14 mouse cellular contexts compared by ENCODE assay signal in genomic region chr8:91901525-91902281, GRCm38 (mm10).
DNase-seq lines count a peak whose midpoint lies in the region; ATAC-seq and TF ChIP-seq lines count a peak whose summit lies in the region.
"Had no signal": no experiment of that assay in that cellular context is flagged by ENCODE, and none has a peak within 500 bp of the region (broad histone marks: within the 10 kb centered on the region; RNA-seq: fewer than 3 reads in every experiment).

No protein-coding gene starts in this region.

- TF ChIP-seq CTCF in cerebellum, adult 2 months (IDR thresholded peaks at IDR 0.05; ENCODE audit: borderline replicate concordance, insufficient read depth, low read depth, low read length), result no peak
- TF ChIP-seq CTCF in lung, postnatal 0 days (IDR thresholded peaks at IDR 0.05), result no peak

- H3K79me2 ChIP-seq in myocyte (ENCODE audit: control insufficient read depth, insufficient read depth), result no peaks in the 10 kb centered on the region

- intact Hi-C loops in gastrocnemius, postnatal 36 days (cut with DNase I), result no loop called here

- no peak overlapping the region for H3K4me3 ChIP-seq in cerebellum, adult 2 months (replicated peaks; ENCODE audit: insufficient read depth, low read depth, low read length)
- no peak overlapping the region for H3K4me3 ChIP-seq in lung, postnatal 0 days (ENCODE audit: low read depth, low read length)
- no peak overlapping the region for H3K4me3 ChIP-seq in myocyte
- H3K4me3 ChIP-seq: embryonic facial prominence, embryonic 15.5 days; layer of hippocampus, adult 2 months had no signal

- H3K27ac ChIP-seq in cerebellum, adult 2 months (ENCODE audit: insufficient read depth, low read length), result no peak overlapping the region
- H3K27ac ChIP-seq in lung, postnatal 0 days (ENCODE audit: low read length), result no peak overlapping the region
- H3K27ac ChIP-seq: embryonic facial prominence, embryonic 15.5 days; layer of hippocampus, adult 2 months had no signal

- H3K36me3 ChIP-seq in lung, postnatal 0 days (ENCODE audit: insufficient read depth, low read length), result no peaks in the 10 kb centered on the region
- H3K36me3 ChIP-seq in myocyte (ENCODE audit: control insufficient read depth, insufficient read depth), result no peaks in the 10 kb centered on the region
- H3K36me3 ChIP-seq: embryonic facial prominence, embryonic 15.5 days had no signal

- TF ChIP-seq EP300 in lung, postnatal 0 days (IDR thresholded peaks at IDR 0.05), result peak; percentile 22; the same call in 1 of the 2 replicates

- no peaks in the 10 kb centered on the region for H3K27me3 ChIP-seq in cerebellum, adult 2 months (ENCODE audit: control insufficient read depth, insufficient read depth, low read length)
- H3K27me3 ChIP-seq in lung, postnatal 0 days (replicated peaks; ENCODE audit: insufficient read depth, low read length), result no peaks in the 10 kb centered on the region
- H3K27me3 ChIP-seq in myocyte (ENCODE audit: control insufficient read depth, insufficient read depth, insufficient read length), result no peaks in the 10 kb centered on the region
- H3K27me3 ChIP-seq: embryonic facial prominence, embryonic 15.5 days had no signal

- no peak overlapping the region for H3ac ChIP-seq in myocyte (ENCODE audit: control insufficient read depth, insufficient read length)

- no peak overlapping the region for H3K4me2 ChIP-seq in lung, postnatal 0 days (replicated peaks; ENCODE audit: low read depth, low read length)
- peak overlapping the region; percentile 45 for H3K4me2 ChIP-seq in myocyte (ENCODE audit: low read depth)
- H3K4me2 ChIP-seq: embryonic facial prominence, embryonic 15.5 days had no signal

- peak; percentile 21 to 29 for DNase-seq in cerebellum, adult 2 months
- no peak for DNase-seq in lung, postnatal 0 days (ENCODE audit: low spot score)
- no peak for DNase-seq in lung, postnatal 36 days
- peak; percentile 55 to 70 for DNase-seq in gastrocnemius, postnatal 36 days
- DNase-seq in right cerebral cortex, postnatal 36 days (ENCODE audit: low spot score in 2 of 2), result no peak
- no peak for DNase-seq in layer of hippocampus, adult 9-10 months (ENCODE audit: low spot score)
- DNase-seq: adrenal gland, postnatal 25 days; kidney, adult 9 months; liver, postnatal 0 days had no signal

- 22% methylated on average over 10 of the region's 10 CpGs for WGBS in cerebellum, adult 2 months
- 64% methylated on average over 10 of the region's 10 CpGs for WGBS in lung, postnatal 0 days

- TF ChIP-seq POLR2A in cerebellum, adult 2 months (IDR thresholded peaks at IDR 0.05; ENCODE audit: borderline replicate concordance, insufficient read depth, low read length), result no peak
- TF ChIP-seq POLR2A in myocyte (IDR thresholded peaks at IDR 0.05; ENCODE audit: insufficient read length, low read depth), result no peak

- no peaks in the 10 kb centered on the region for H3K4me1 ChIP-seq in cerebellum, adult 2 months (ENCODE audit: control insufficient read depth, insufficient read depth, low read length)
- H3K4me1 ChIP-seq in lung, postnatal 0 days (ENCODE audit: insufficient read depth, low read depth, low read length), result no peaks in the 10 kb centered on the region

- ATAC-seq in cerebellum, adult (ENCODE audit: insufficient number of reproducible peaks, low FRiP score, low TSS enrichment), result no peak
- peak; percentile 52; the same call in 1 of the 2 replicates for ATAC-seq in lung, postnatal 0 days
- ATAC-seq: forebrain, embryonic 16.5 days; liver, postnatal 0 days had no signal

- H3K9ac ChIP-seq in lung, postnatal 0 days (replicated peaks; ENCODE audit: low read depth), result no peak overlapping the region
- H3K9ac ChIP-seq: embryonic facial prominence, embryonic 15.5 days; liver, postnatal 0 days had no signal

- H3K9me3 ChIP-seq in lung, postnatal 0 days (ENCODE audit: low read length), result no peaks in the 10 kb centered on the region
- H3K9me3 ChIP-seq: embryonic facial prominence, embryonic 15.5 days had no signal

TF ChIP-seq in myocyte, 11 proteins besides CTCF, POLR2A, EP300 and RAD21:
- no peak for TF ChIP-seq E2F4 (IDR thresholded peaks at IDR 0.05; ENCODE audit: insufficient read depth)
- no peak for TF ChIP-seq REST (IDR thresholded peaks at IDR 0.05; ENCODE audit: insufficient read depth, insufficient read length)
- TF ChIP-seq USF1 (IDR thresholded peaks at IDR 0.05; ENCODE audit: low read depth), result no peak
- no peak for TF ChIP-seq CEBPB (IDR thresholded peaks at IDR 0.05; ENCODE audit: insufficient read depth, poor library complexity, severe bottlenecking)
- TF ChIP-seq MYOD1 (IDR thresholded peaks at IDR 0.05; ENCODE audit: control insufficient read depth in 1 of 3, insufficient read length in 2 of 3, low read depth in 2 of 3), result peak in 2 of 3 experiments; percentile 84 to 92
- no peak for TF ChIP-seq MAX (IDR thresholded peaks at IDR 0.05; ENCODE audit: low read depth)
- TF ChIP-seq MYOG (IDR thresholded peaks at IDR 0.05; ENCODE audit: control insufficient read depth in 1 of 3, insufficient read depth in 1 of 3, insufficient read length in 2 of 3, low read depth in 2 of 3), result peak in 1 of 3 experiments; percentile 74
- TF ChIP-seq POLR2AphosphoS2 (IDR thresholded peaks at IDR 0.05; ENCODE audit: insufficient read length, low read depth), result no peak
- peak; percentile 62 for TF ChIP-seq TCF12 (IDR thresholded peaks at IDR 0.05; ENCODE audit: insufficient read depth, poor library complexity, severe bottlenecking)
- peak; percentile 12 for TF ChIP-seq TCF3 (IDR thresholded peaks at IDR 0.05; ENCODE audit: insufficient read length, low read depth)
- no peak for TF ChIP-seq SRF (IDR thresholded peaks at IDR 0.05; ENCODE audit: control insufficient read depth, insufficient read length, low read depth)

Comparison
In these comparisons a context has a peak if more than half of its experiments do, and no peak if none do; other contexts are left out.
1. DNase-seq: peak in cerebellum, adult 2 months (2 of 2) and gastrocnemius, postnatal 36 days (2 of 2); none in lung, postnatal 0 days (single experiment), lung, postnatal 36 days (single experiment), right cerebral cortex, postnatal 36 days (0 of 2) and layer of hippocampus, adult 9-10 months (single experiment).